Comparison of ENCODE assay signal across 14 mouse cellular contexts in the genomic region with DNA sequence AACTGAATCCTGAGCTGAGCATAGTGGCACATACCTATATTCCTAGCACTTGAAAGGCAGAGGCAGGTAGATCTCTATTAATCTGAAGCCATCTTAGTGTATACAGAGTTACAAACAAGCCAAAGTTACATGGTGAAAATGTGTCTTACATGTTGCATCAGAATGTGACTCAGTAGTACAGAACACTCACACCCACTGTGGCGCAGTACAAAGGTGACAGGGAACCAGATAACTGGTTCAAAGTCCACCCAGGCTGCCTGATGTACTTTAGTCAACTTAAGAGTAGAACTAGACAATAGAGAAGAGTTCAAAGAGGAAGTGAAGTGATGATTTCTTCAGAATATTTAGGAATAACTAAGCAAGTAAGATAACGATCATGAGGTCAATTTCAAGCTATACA.
"Had no signal": no experiment of that assay in that cellular context is flagged by ENCODE, and none has a peak within 500 bp of the region (broad histone marks: within the 10 kb centered on the region; RNA-seq: fewer than 3 reads in every experiment).

No protein-coding gene starts in this region.

- H3K27ac ChIP-seq: limb, embryonic 13.5 days; liver, embryonic 14.5 days; midbrain, embryonic 10.5 days; neural tube, embryonic 15.5 days had no signal

- H3K4me3 ChIP-seq: limb, embryonic 13.5 days; midbrain, embryonic 10.5 days; myocyte; neural tube, embryonic 15.5 days had no signal

- H3K4me2 ChIP-seq: limb, embryonic 13.5 days; lung, embryonic 14.5 days; neural tube, embryonic 15.5 days had no signal

- H3K9ac ChIP-seq: limb, embryonic 13.5 days; liver, embryonic 14.5 days; lung, embryonic 14.5 days; neural tube, embryonic 15.5 days had no signal

- H3K4me1 ChIP-seq: limb, embryonic 13.5 days; midbrain, embryonic 10.5 days; neural tube, embryonic 15.5 days had no signal

- H3K27me3 ChIP-seq: limb, embryonic 13.5 days; neural tube, embryonic 15.5 days had no signal

- H3K9me3 ChIP-seq: limb, embryonic 13.5 days; midbrain, embryonic 10.5 days; neural tube, embryonic 15.5 days had no signal

- DNase-seq: kidney, adult 8-10 months; kidney, postnatal 25 days; left cerebral cortex, postnatal 4 days; lung, embryonic 14.5 days; lung, postnatal 10 days; lung, postnatal 4 days; midbrain, embryonic 14.5 days; right cerebral cortex, adult 18-20 months; right cerebral cortex, postnatal 25 days had no signal
